Mouse (Mus musculus): ENCODE results near the gene Rlbp1. TPM values are rescaled to one million over a fixed set of nuclear protein-coding genes. Genes with fewer than 3 reads are reported as not detected.

The Rlbp1 gene
- polyA plus RNA-seq, 1 experiment, result 2.8 TPM

- Histone ChIP-seq H3K27ac (ENCODE audit: insufficient read depth, low read length) (peak overlapping the region; percentile 91), H3K9ac (ENCODE audit: low read depth, poor library complexity, severe bottlenecking) (peak overlapping the region; percentile 65), H3K27me3 (ENCODE audit: control insufficient read depth, insufficient read depth, low read length, poor library complexity, severe bottlenecking) (no peaks in the 10 kb centered on the region), H3K4me1 (ENCODE audit: control insufficient read depth, insufficient read depth, low read length) (peaks cover 2% of the 10 kb centered on the region), H3K4me3 (ENCODE audit: low read depth, low read length) (peak overlapping the region; percentile 31), H3K36me3 (ENCODE audit: control insufficient read depth, insufficient read depth, low read length, poor library complexity, severe bottlenecking) (no peaks in the 10 kb centered on the region), H3K9me3 (replicated peaks; ENCODE audit: control insufficient read depth, insufficient read depth, low read length, poor library complexity, severe bottlenecking) (no peaks in the 10 kb centered on the region)
- TF ChIP-seq EP300 (IDR thresholded peaks at IDR 0.05; ENCODE audit: insufficient read depth, low read depth, low read length) (peak; percentile 23; the same call in 1 of the 2 replicates), CTCF (IDR thresholded peaks at IDR 0.05; ENCODE audit: low read depth, low read length) (no peak)
Observed at GRCm38 (mm10) chr7:79394666-79395065, 7.8 kb upstream of the Rlbp1 start.

- TF ChIP-seq CTCF (IDR thresholded peaks at IDR 0.05; ENCODE audit: low read depth, low read length) (no peak), POLR2A (IDR thresholded peaks at IDR 0.05; ENCODE audit: insufficient read depth, low read length) (no peak), EP300 (IDR thresholded peaks at IDR 0.05; ENCODE audit: insufficient read depth, low read depth, low read length) (no peak)
- Histone ChIP-seq H3K9ac (ENCODE audit: low read depth, poor library complexity, severe bottlenecking) (peak overlapping the region; percentile 65), H3K4me1 (ENCODE audit: control insufficient read depth, insufficient read depth, low read length) (peaks cover 2% of the 10 kb centered on the region), H3K36me3 (ENCODE audit: control insufficient read depth, insufficient read depth, low read length, poor library complexity, severe bottlenecking) (no peaks in the 10 kb centered on the region), H3K4me3 (ENCODE audit: low read depth, low read length) (peak overlapping the region; percentile 50), H3K9me3 (replicated peaks; ENCODE audit: control insufficient read depth, insufficient read depth, low read length, poor library complexity, severe bottlenecking) (no peaks in the 10 kb centered on the region), H3K27me3 (ENCODE audit: control insufficient read depth, insufficient read depth, low read length, poor library complexity, severe bottlenecking) (no peaks in the 10 kb centered on the region), H3K27ac (ENCODE audit: insufficient read depth, low read length) (peak overlapping the region; percentile 91)
Observed at GRCm38 (mm10) chr7:79393924-79394323, 7.1 kb upstream of the Rlbp1 start.

- peaks cover 2% of the 10 kb centered on the region for H3K4me1 ChIP-seq (ENCODE audit: control insufficient read depth, insufficient read depth, low read length)
- TF ChIP-seq POLR2A (IDR thresholded peaks at IDR 0.05; ENCODE audit: insufficient read depth, low read length) (no peak), CTCF (IDR thresholded peaks at IDR 0.05; ENCODE audit: low read depth, low read length) (no peak), EP300 (IDR thresholded peaks at IDR 0.05; ENCODE audit: insufficient read depth, low read depth, low read length) (no peak)
- no peaks in the 10 kb centered on the region for H3K36me3 ChIP-seq (ENCODE audit: control insufficient read depth, insufficient read depth, low read length, poor library complexity, severe bottlenecking)
- no peaks in the 10 kb centered on the region for H3K9me3 ChIP-seq (replicated peaks; ENCODE audit: control insufficient read depth, insufficient read depth, low read length, poor library complexity, severe bottlenecking)
- H3K27me3 ChIP-seq (ENCODE audit: control insufficient read depth, insufficient read depth, low read length, poor library complexity, severe bottlenecking), result no peaks in the 10 kb centered on the region
- H3K27ac ChIP-seq (ENCODE audit: insufficient read depth, low read length), result peak overlapping the region; percentile 91
- peak overlapping the region; percentile 65 for H3K9ac ChIP-seq (ENCODE audit: low read depth, poor library complexity, severe bottlenecking)
- peak overlapping the region; percentile 94 for H3K4me3 ChIP-seq (ENCODE audit: low read depth, low read length)
Observed at GRCm38 (mm10) chr7:79392860-79393513, 6.1 kb upstream of the Rlbp1 start.

GRCm38 (mm10) chr7:79391883-79392649 is 5.2 kb upstream of the Rlbp1 start, which contains the start of gene Fanci:
Gene Fanci, plus strand, starts transcription at chr7:79391929.
- H3K4me1 ChIP-seq (ENCODE audit: control insufficient read depth, insufficient read depth, low read length), result peaks cover 2% of the 10 kb centered on the region
- TF ChIP-seq POLR2A (IDR thresholded peaks at IDR 0.05; ENCODE audit: insufficient read depth, low read length), result peak; percentile 86
- no peak for TF ChIP-seq CTCF (IDR thresholded peaks at IDR 0.05; ENCODE audit: low read depth, low read length)
- peak within 1 kb of the TSS; percentile 81 for H3K27ac ChIP-seq (ENCODE audit: insufficient read depth, low read length)
- H3K27me3 ChIP-seq (ENCODE audit: control insufficient read depth, insufficient read depth, low read length, poor library complexity, severe bottlenecking), result no peaks in the 10 kb centered on the region
- peak within 1 kb of the TSS; percentile 94 for H3K4me3 ChIP-seq (ENCODE audit: low read depth, low read length)
- no peaks in the 10 kb centered on the region for H3K9me3 ChIP-seq (replicated peaks; ENCODE audit: control insufficient read depth, insufficient read depth, low read length, poor library complexity, severe bottlenecking)
- H3K36me3 ChIP-seq (ENCODE audit: control insufficient read depth, insufficient read depth, low read length, poor library complexity, severe bottlenecking), result no peaks in the 10 kb centered on the region
- H3K9ac ChIP-seq (ENCODE audit: low read depth, poor library complexity, severe bottlenecking), result peak within 1 kb of the TSS; percentile 65

GRCm38 (mm10) chr7:79391471-79391870 is 4.6 kb upstream of the Rlbp1 start:
- Histone ChIP-seq H3K27me3 (ENCODE audit: control insufficient read depth, insufficient read depth, low read length, poor library complexity, severe bottlenecking) (no peaks in the 10 kb centered on the region), H3K4me1 (ENCODE audit: control insufficient read depth, insufficient read depth, low read length) (peaks cover 2% of the 10 kb centered on the region), H3K27ac (ENCODE audit: insufficient read depth, low read length) (peak overlapping the region; percentile 69), H3K9me3 (replicated peaks; ENCODE audit: control insufficient read depth, insufficient read depth, low read length, poor library complexity, severe bottlenecking) (no peaks in the 10 kb centered on the region), H3K9ac (ENCODE audit: low read depth, poor library complexity, severe bottlenecking) (peak overlapping the region; percentile 65), H3K4me3 (ENCODE audit: low read depth, low read length) (peak overlapping the region; percentile 94), H3K36me3 (ENCODE audit: control insufficient read depth, insufficient read depth, low read length, poor library complexity, severe bottlenecking) (no peaks in the 10 kb centered on the region)
- no peak for TF ChIP-seq POLR2A (IDR thresholded peaks at IDR 0.05; ENCODE audit: insufficient read depth, low read length)
- no peak for TF ChIP-seq EP300 (IDR thresholded peaks at IDR 0.05; ENCODE audit: insufficient read depth, low read depth, low read length)
- no peak for TF ChIP-seq CTCF (IDR thresholded peaks at IDR 0.05; ENCODE audit: low read depth, low read length)
